Mouse (Mus musculus) bone marrow, adult 2 months (tissue): Measurements from ENCODE around the gene Myh1. TPM values are rescaled to one million over a fixed set of nuclear protein-coding genes. Genes with fewer than 3 reads are reported as not detected.

ENCODE experiments used
- H3K27ac ChIP-seq: fragments of 200-500 bp; 2 replicates; pipeline ENCODE4 v1.5.1; 2012; ENCODE audit warnings: low read depth, mild to moderate bottlenecking, control low read depth, inconsistent platforms, low read length; ENCODE audit not compliant: control insufficient read depth, poor library complexity, insufficient read depth
- H3K4me1 ChIP-seq: fragments of 200-500 bp; 2 replicates; pipeline ENCODE4 v1.6.1; 2011; ENCODE audit warnings: low read length; ENCODE audit not compliant: control insufficient read depth, insufficient read depth
- H3K4me3 ChIP-seq: fragments of 200-500 bp; replicated peaks from 2 replicates; pipeline ENCODE3; 2011; ENCODE audit warnings: mild to moderate bottlenecking, low read depth, low read length, control low read depth; ENCODE audit not compliant: control insufficient read depth
- CTCF ChIP-seq: fragments of 200-500 bp; IDR thresholded peaks from 2 replicates; pipeline ENCODE4 v1.5.1; 2011; ENCODE audit warnings: low read length, control low read depth; ENCODE audit not compliant: control insufficient read depth, insufficient read depth
- POLR2A ChIP-seq: fragments of 200-500 bp; IDR thresholded peaks from 2 replicates; pipeline ENCODE4 v1.6.1; 2011; ENCODE audit warnings: low read depth, mild to moderate bottlenecking, control low read depth, low read length, borderline replicate concordance; ENCODE audit not compliant: control insufficient read depth
- WGBS: fragments of 180-500 bp; shearing (Covaris S2); methylation state at CpG from one replicate; pipeline ENCODE4 v1.1.7; 2018; 5-methylcytosine and 5-hydroxymethylcytosine counted together
- polyA plus RNA-seq: library from polyadenylated mRNA; stranded (reverse); fragments of >200 nt; gene quantifications from 2 replicates; pipeline ENCODE4 v1.2.4, GENCODE M21; 2011; ENCODE audit warnings: low replicate concordance; ENCODE audit not compliant: missing spikeins, insufficient read depth, insufficient read length

Gene Myh1
- polyA plus RNA-seq, 1 experiment = 12.9 TPM

GRCm38 (mm10) chr11:67237481-67238079 is 37.7 kb downstream of the Myh1 start, which contains the start of gene Myh4:
Myh4 (plus strand) TSS chr11:67238029.
- Histone ChIP-seq H3K27ac (no peak within 1 kb of the TSS), H3K4me3 (no peak within 1 kb of the TSS), H3K4me1 (no peaks in the 10 kb centered on the region)
- TF ChIP-seq CTCF = no peak
- TF ChIP-seq POLR2A = no peak
- WGBS = 81% methylated on average over 5 of the region's 5 CpGs

- H3K4me1 ChIP-seq = no peaks in the 10 kb centered on the region
- H3K4me3 ChIP-seq = no peak overlapping the region
- no peak for TF ChIP-seq CTCF
- H3K27ac ChIP-seq = no peak overlapping the region
- 84% methylated on average over 6 of the region's 6 CpGs for WGBS
These were observed 41.2 kb downstream of the Myh1 start for GRCm38 (mm10) chr11:67241051-67241450.

DNA sequence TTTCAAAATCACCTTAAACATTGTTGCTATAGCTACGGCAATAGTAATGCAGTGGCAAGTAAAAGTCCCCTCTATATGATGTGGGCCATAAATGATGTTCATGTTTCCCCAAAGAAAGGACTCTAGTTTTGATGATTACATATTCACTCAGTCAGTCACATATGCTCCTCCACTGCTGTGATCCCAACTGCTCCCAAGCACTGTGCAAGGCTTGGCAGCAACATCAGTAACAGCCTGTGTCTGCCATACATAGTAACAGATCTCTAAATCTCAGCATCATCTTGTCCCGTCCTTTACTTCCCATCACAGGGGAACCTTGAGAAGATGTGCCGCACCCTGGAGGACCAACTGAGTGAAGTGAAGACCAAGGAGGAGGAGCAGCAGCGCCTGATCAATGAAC is 53.8 kb downstream of the Myh1 start:
- H3K4me1 ChIP-seq = no peaks in the 10 kb centered on the region
- no peak overlapping the region for H3K4me3 ChIP-seq
- H3K27ac ChIP-seq = no peak overlapping the region
- no peak for TF ChIP-seq POLR2A
- no peak for TF ChIP-seq CTCF
- 81% methylated on average over 4 of the region's 4 CpGs for WGBS

DNA sequence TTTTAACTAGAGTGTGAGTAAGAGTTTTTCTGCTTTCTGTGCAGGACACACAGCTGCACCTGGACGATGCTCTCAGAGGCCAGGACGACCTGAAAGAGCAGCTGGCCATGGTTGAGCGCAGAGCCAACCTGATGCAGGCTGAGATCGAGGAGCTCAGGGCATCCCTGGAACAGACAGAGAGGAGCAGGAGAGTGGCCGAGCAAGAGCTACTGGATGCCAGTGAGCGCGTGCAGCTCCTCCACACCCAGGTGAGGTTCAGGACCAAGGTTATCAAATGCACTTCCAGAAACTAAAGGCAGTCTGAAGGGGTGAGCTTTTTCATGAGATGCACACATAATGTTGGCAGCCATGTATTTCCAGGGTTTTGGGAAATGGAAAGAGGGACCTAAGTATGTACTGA is 57.2 kb downstream of the Myh1 start:
- Histone ChIP-seq H3K4me1 (no peaks in the 10 kb centered on the region), H3K4me3 (no peak overlapping the region), H3K27ac (no peak overlapping the region)
- TF ChIP-seq POLR2A = no peak
- no peak for TF ChIP-seq CTCF
- 76% methylated on average over 7 of the region's 7 CpGs for WGBS

- Histone ChIP-seq H3K4me1 (no peaks in the 10 kb centered on the region), H3K4me3 (no peak overlapping the region), H3K27ac (no peak overlapping the region)
- TF ChIP-seq CTCF (no peak), POLR2A (no peak)
- WGBS = 65% methylated on average over 6 of the region's 6 CpGs
These were observed 61.1 kb downstream of the Myh1 start for GRCm38 (mm10) chr11:67260956-67261355.

Other genes with a start within 250 kb of the Myh1 start
- not detected in 2 replicates for gene Tmem238l, start 243.4 kb upstream of the Myh1 start, polyA plus RNA-seq
- gene Tmem220, start 174.9 kb upstream of the Myh1 start, polyA plus RNA-seq = 0.61 TPM in 1 of 2 replicates, not detected in the other
- 6.9 and 15.4 TPM in 2 replicates for gene Adprm, start 147.5 kb upstream of the Myh1 start, polyA plus RNA-seq
- 3.2 and 5.0 TPM in 2 replicates for gene Sco1, start 147.4 kb upstream of the Myh1 start, polyA plus RNA-seq
- gene Myh3, start 121.8 kb upstream of the Myh1 start, polyA plus RNA-seq = not detected in 2 replicates
- gene Myh2, start 29.0 kb upstream of the Myh1 start, polyA plus RNA-seq = 1.7 and 6.8 TPM in 2 replicates
- 1.8 and 4.4 TPM in 2 replicates for gene Myh4, start 38.0 kb downstream of the Myh1 start, polyA plus RNA-seq
- gene Myh8, start 77.1 kb downstream of the Myh1 start, polyA plus RNA-seq = not detected in 2 replicates
- not detected in 2 replicates for gene Myh13, start 121.6 kb downstream of the Myh1 start, polyA plus RNA-seq